Mouse (Mus musculus): ENCODE results near the gene Fen1. TPM values are rescaled to one million over a fixed set of nuclear protein-coding genes. Genes with fewer than 3 reads are reported as not detected.

Fen1 gene
- polyA plus RNA-seq, 1 experiment from 2014 or later = 215 TPM

DNA sequence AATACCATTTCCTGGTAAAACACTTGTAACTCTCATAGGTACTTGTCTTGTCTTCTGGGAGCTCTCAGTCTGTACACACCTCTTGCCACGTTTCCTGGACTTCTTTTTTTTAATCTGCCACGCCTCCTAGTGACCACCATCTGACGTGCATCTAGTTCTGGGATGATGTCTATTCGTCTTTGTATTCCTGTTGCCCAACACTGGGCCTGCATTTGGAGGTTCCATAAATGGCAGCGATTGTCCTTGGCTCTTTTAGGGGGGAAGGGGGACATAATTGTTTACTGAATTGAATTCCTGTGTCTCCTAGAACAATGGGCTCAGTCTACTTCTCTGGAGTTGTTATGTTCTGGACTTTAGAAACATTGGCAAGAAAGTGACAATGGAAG lies 640 bp upstream of the Fen1 start:
- H3K4me2 ChIP-seq = peak overlapping the region; percentile 88
- peak overlapping the region; percentile 95 for H3K4me3 ChIP-seq (ENCODE audit: low read depth, low read length)
- H3K9me3 ChIP-seq (ENCODE audit: control insufficient read depth, low read length) = no peaks in the 10 kb centered on the region
- peaks cover 10% of the 10 kb centered on the region for H3K4me1 ChIP-seq (replicated peaks; ENCODE audit: control insufficient read depth, insufficient read depth, low read length)
- ATAC-seq (replicated peaks; ENCODE audit: low FRiP score) (peak; percentile 34), DNase-seq (ENCODE audit: low spot score) (no peak)
- H3K9ac ChIP-seq (ENCODE audit: low read depth, low read length) = peak overlapping the region; percentile 95
- WGBS = under 1% methylated on average over 5 of the region's 5 CpGs
- no peaks in the 10 kb centered on the region for H3K27me3 ChIP-seq (replicated peaks; ENCODE audit: control insufficient read depth, insufficient read depth, low read length)
- peaks cover 40% of the 10 kb centered on the region for H3K36me3 ChIP-seq (ENCODE audit: control insufficient read depth, insufficient read depth, low read length)
- peak overlapping the region; percentile 94 for H3K27ac ChIP-seq (ENCODE audit: low read depth, low read length)

DNA sequence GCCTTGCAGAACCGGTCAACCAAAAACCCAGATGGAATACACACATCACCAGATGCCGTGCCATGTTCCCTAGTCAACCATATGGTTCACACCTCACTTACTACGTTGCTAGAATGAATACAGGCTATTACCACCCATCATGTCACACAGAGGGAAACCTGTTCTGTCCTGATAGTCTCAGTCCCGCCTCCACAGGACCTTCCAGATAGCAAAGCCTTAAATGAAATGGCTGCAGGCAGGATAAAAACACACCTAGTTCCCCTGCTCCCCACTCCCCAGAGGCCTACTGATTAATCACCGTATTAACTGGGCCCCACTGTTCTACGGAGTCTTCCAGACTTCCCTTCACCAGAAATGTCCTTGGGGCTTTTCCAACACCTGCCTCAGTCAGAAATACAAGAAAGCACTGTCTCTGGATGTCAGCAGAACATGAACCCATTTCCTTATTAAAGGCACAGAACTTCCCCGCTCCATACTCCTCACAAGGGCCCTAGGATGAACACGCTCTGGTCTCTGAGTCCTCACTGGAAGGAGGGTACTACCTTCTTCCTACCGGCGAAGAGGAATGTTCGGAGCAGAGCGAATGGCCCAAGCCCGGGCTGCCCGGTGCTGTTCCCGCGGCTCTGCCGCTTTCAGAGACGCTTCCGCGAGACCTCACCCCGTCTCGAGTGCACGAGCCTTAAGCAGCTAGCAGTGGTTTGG lies 672 bp downstream of the Fen1 start:
- Histone ChIP-seq H3K9me3 (ENCODE audit: control insufficient read depth, low read length) (no peaks in the 10 kb centered on the region), H3K4me1 (replicated peaks; ENCODE audit: control insufficient read depth, insufficient read depth, low read length) (peaks cover 10% of the 10 kb centered on the region), H3K4me2 (peak overlapping the region; percentile 88), H3K27me3 (replicated peaks; ENCODE audit: control insufficient read depth, insufficient read depth, low read length) (no peaks in the 10 kb centered on the region), H3K36me3 (ENCODE audit: control insufficient read depth, insufficient read depth, low read length) (peaks cover 40% of the 10 kb centered on the region), H3K9ac (ENCODE audit: low read depth, low read length) (peak overlapping the region; percentile 95), H3K4me3 (ENCODE audit: low read depth, low read length) (peak overlapping the region; percentile 95), H3K27ac (ENCODE audit: low read depth, low read length) (peak overlapping the region; percentile 94)
- ATAC-seq (replicated peaks; ENCODE audit: low FRiP score) = peak; percentile 80
- DNase-seq (ENCODE audit: low spot score) = no peak
- 1% methylated on average over 23 of the region's 23 CpGs for WGBS

DNA sequence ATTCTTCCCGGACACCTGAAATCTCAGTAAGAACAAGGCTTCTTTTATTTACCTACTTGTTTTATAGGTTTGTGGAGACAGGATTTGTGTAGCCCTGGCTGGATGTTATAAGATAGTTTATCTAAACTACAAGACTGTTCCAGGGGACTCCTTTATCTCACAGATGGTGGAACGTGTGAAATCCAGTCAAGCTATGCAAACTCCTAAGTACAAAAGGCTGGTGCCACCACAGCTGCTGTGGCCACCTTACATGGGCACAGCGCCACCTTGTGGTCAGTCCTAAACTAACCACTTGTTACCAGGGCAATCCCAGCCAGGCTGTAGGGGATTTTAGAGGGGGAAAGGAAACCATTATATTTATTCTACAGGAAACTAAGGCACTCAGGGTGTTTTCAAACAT lies 5.2 kb downstream of the Fen1 start:
- ATAC-seq (replicated peaks; ENCODE audit: low FRiP score) = peak; percentile 36; the same call in 1 of the 2 replicates
- Histone ChIP-seq H3K4me3 (ENCODE audit: low read depth, low read length) (no peak overlapping the region), H3K9ac (ENCODE audit: low read depth, low read length) (no peak overlapping the region), H3K4me2 (no peak overlapping the region), H3K36me3 (ENCODE audit: control insufficient read depth, insufficient read depth, low read length) (peaks cover 46% of the 10 kb centered on the region), H3K9me3 (ENCODE audit: control insufficient read depth, low read length) (no peaks in the 10 kb centered on the region), H3K27me3 (replicated peaks; ENCODE audit: control insufficient read depth, insufficient read depth, low read length) (no peaks in the 10 kb centered on the region), H3K4me1 (replicated peaks; ENCODE audit: control insufficient read depth, insufficient read depth, low read length) (0 out of 2 replicates have a peak, but pooled peaks cover 3% of the 10 kb centered on the region), H3K27ac (ENCODE audit: low read depth, low read length) (no peak overlapping the region)
- no peak for DNase-seq (ENCODE audit: low spot score)
- 27% methylated on average over 3 of the region's 3 CpGs for WGBS

DNA sequence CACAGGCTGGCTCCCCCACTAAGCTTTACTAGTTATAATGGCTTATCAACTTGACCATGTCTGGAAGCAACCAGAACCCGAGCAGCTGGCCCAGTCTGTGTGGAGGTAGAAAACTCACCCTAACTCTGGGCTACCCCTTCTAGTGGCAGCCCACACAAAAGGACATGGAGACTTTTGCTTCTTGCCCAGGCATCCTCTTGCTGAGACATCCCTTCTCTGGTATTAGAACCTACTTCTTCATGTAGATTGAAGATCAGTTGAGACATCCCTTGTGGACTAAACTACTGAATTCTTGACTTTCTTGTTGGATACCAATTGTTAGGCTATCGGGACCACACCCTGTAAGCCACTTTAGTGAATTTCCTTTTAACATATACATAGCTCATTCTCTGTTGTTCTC lies 5.7 kb downstream of the Fen1 start:
- H3K27ac ChIP-seq (ENCODE audit: low read depth, low read length) = no peak overlapping the region

DNA sequence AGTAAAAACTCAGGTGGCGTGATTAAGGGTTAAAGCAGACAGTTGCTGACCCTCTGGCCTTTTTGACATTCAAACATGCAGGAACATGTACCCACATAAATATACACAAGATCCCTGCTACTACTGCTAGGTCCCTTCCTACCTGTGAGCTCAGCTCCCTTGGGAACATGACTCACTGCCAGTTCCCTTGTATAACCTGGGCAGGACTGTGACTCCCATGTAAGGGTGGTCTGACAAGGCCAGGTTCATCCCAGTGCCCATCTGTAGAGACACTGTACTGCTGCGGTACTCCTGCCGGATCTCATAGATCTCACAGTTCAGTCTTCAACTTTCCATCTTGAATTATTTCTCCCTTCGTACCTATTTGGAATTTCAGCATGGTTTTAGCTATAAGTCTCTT lies 6.8 kb downstream of the Fen1 start:
- no peaks in the 10 kb centered on the region for H3K4me1 ChIP-seq (replicated peaks; ENCODE audit: control insufficient read depth, insufficient read depth, low read length)
- whole genome bisulfite sequencing = 86% methylated on average over 4 of the region's 4 CpGs
- H3K4me2 ChIP-seq = no peak overlapping the region
- H3K27ac ChIP-seq (ENCODE audit: low read depth, low read length) = no peak overlapping the region
- DNase-seq (ENCODE audit: low spot score) (no peak), ATAC-seq (replicated peaks; ENCODE audit: low FRiP score) (no peak)
- H3K27me3 ChIP-seq (replicated peaks; ENCODE audit: control insufficient read depth, insufficient read depth, low read length) = no peaks in the 10 kb centered on the region
- H3K9ac ChIP-seq (ENCODE audit: low read depth, low read length) = no peak overlapping the region
- H3K4me3 ChIP-seq (ENCODE audit: low read depth, low read length) = no peak overlapping the region
- no peaks in the 10 kb centered on the region for H3K9me3 ChIP-seq (ENCODE audit: control insufficient read depth, low read length)
- peaks cover 60% of the 10 kb centered on the region for H3K36me3 ChIP-seq (ENCODE audit: control insufficient read depth, insufficient read depth, low read length)

More for the DNA sequence above, 5.7 kb downstream of the Fen1 start:
- no peak overlapping the region for H3K9ac ChIP-seq (ENCODE audit: low read depth, low read length)
- no peak for DNase-seq (ENCODE audit: low spot score)
- 81% methylated on average over 2 of the region's 2 CpGs for WGBS
- H3K4me3 ChIP-seq (ENCODE audit: low read depth, low read length) = no peak overlapping the region
- H3K4me1 ChIP-seq (replicated peaks; ENCODE audit: control insufficient read depth, insufficient read depth, low read length) = 0 out of 2 replicates have a peak, but pooled peaks cover 3% of the 10 kb centered on the region
- no peak for ATAC-seq (replicated peaks; ENCODE audit: low FRiP score)
- H3K27me3 ChIP-seq (replicated peaks; ENCODE audit: control insufficient read depth, insufficient read depth, low read length) = no peaks in the 10 kb centered on the region
- peaks cover 50% of the 10 kb centered on the region for H3K36me3 ChIP-seq (ENCODE audit: control insufficient read depth, insufficient read depth, low read length)
- no peaks in the 10 kb centered on the region for H3K9me3 ChIP-seq (ENCODE audit: control insufficient read depth, low read length)
- no peak overlapping the region for H3K4me2 ChIP-seq

DNA sequence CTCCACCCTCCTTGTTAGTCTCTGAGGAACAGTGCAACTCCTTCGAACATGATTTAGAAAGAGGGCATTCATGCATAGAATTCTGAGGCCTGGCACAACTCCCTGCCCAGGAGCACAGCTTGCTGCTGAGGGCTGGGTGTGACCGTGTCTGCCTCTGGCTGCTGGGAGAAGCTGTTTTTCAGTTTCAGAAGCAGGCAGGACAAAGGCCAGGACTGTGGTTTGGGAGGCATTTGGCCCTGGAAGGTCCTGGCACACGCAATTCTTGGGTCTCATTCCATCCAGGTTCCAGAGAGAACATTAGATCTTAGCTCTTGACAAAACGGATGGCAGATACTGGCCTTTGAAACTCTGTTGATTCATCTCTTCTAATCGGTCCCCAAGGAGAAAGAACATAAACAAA lies 8.7 kb downstream of the Fen1 start:
- Histone ChIP-seq H3K27ac (ENCODE audit: low read depth, low read length) (no peak overlapping the region), H3K4me3 (ENCODE audit: low read depth, low read length) (no peak overlapping the region), H3K9ac (ENCODE audit: low read depth, low read length) (no peak overlapping the region), H3K9me3 (ENCODE audit: control insufficient read depth, low read length) (no peaks in the 10 kb centered on the region), H3K4me1 (replicated peaks; ENCODE audit: control insufficient read depth, insufficient read depth, low read length) (peaks cover 6% of the 10 kb centered on the region), H3K4me2 (no peak overlapping the region), H3K27me3 (replicated peaks; ENCODE audit: control insufficient read depth, insufficient read depth, low read length) (no peaks in the 10 kb centered on the region), H3K36me3 (ENCODE audit: control insufficient read depth, insufficient read depth, low read length) (peaks cover 60% of the 10 kb centered on the region)
- DNase-seq (ENCODE audit: low spot score) = no peak
- no peak for ATAC-seq (replicated peaks; ENCODE audit: low FRiP score)
- WGBS = 80% methylated on average over 5 of the region's 5 CpGs

DNA sequence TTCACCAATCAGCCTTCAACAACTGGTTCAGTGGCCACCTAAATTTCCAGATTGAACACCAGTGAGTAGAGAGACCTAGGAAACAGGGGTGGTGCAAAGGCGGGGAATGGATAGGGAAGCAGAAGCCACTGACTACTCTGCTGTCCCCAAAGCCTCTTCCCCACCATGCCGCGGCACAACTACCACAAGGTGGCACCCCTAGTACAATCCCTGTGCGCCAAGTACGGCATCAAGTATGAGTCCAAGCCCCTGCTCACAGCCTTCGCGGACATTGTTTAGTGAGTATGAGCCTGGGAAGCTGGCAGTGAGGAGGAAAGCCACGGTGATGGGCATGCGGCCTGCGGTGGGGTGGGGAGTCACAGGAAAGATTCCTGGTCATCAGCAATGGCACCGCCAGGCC lies 9.6 kb downstream of the Fen1 start:
- DNase-seq (ENCODE audit: low spot score) (no peak), ATAC-seq (replicated peaks; ENCODE audit: low FRiP score) (no peak)
- no peak overlapping the region for H3K27ac ChIP-seq (ENCODE audit: low read depth, low read length)
- H3K27me3 ChIP-seq (replicated peaks; ENCODE audit: control insufficient read depth, insufficient read depth, low read length) = no peaks in the 10 kb centered on the region
- peaks cover 6% of the 10 kb centered on the region for H3K4me1 ChIP-seq (replicated peaks; ENCODE audit: control insufficient read depth, insufficient read depth, low read length)
- 82% methylated on average over 11 of the region's 11 CpGs for WGBS
- H3K9ac ChIP-seq (ENCODE audit: low read depth, low read length) = no peak overlapping the region
- no peak overlapping the region for H3K4me3 ChIP-seq (ENCODE audit: low read depth, low read length)
- H3K36me3 ChIP-seq (ENCODE audit: control insufficient read depth, insufficient read depth, low read length) = peaks cover 59% of the 10 kb centered on the region
- no peak overlapping the region for H3K4me2 ChIP-seq
- no peaks in the 10 kb centered on the region for H3K9me3 ChIP-seq (ENCODE audit: control insufficient read depth, low read length)

DNA sequence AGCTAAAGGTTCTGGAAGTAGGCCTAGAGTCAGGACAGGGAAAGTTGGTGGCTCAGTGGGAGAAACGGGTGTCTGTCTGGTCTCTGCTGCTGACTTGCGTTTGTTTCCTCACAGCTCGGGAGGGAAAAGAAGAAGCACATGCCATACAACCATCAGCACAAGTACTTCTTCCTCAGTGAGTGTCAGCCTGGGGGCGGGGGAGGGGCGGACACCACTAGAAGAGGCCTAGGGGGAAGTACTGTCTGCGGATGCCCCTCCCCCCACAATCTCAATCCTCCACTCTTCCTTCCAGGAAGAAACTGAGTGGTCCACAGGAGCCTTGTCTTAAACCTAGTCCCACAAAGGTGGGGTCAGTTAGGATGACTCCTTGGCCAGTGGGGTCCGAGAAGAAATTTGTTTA lies 12.6 kb downstream of the Fen1 start:
- Histone ChIP-seq H3K9me3 (ENCODE audit: control insufficient read depth, low read length) (no peaks in the 10 kb centered on the region), H3K4me3 (ENCODE audit: low read depth, low read length) (no peak overlapping the region), H3K36me3 (ENCODE audit: control insufficient read depth, insufficient read depth, low read length) (peaks cover 84% of the 10 kb centered on the region), H3K9ac (ENCODE audit: low read depth, low read length) (no peak overlapping the region), H3K27ac (ENCODE audit: low read depth, low read length) (peak overlapping the region; percentile 28; the same call in 1 of the 2 replicates), H3K4me1 (replicated peaks; ENCODE audit: control insufficient read depth, insufficient read depth, low read length) (peaks cover 6% of the 10 kb centered on the region), H3K27me3 (replicated peaks; ENCODE audit: control insufficient read depth, insufficient read depth, low read length) (no peaks in the 10 kb centered on the region), H3K4me2 (no peak overlapping the region)
- no peak for DNase-seq (ENCODE audit: low spot score)
- ATAC-seq (replicated peaks; ENCODE audit: low FRiP score) = no peak
- 48% methylated on average over 7 of the region's 7 CpGs for WGBS

DNA sequence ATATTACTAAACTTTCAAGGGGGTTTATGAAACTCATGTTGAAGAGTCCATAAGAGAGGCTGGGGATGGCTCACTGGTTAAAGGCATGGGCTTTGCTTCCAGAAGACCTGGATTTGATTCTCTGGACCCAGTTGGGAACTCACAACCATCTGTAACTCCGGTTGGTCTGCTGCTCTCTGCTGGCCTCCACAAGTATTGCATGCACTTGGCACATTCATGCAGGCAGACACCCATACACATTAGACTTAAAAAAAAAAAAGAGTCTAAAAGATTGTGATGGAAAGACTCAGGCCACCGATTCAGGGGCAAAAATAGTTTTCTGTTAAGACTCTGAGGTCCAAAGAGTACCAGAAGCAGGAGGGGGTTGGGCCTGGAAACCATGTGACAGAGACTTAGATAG lies 13.2 kb downstream of the Fen1 start:
- no peak; the same call in 1 of the 2 replicates for ATAC-seq (replicated peaks; ENCODE audit: low FRiP score)
- Histone ChIP-seq H3K4me1 (replicated peaks; ENCODE audit: control insufficient read depth, insufficient read depth, low read length) (peaks cover 6% of the 10 kb centered on the region), H3K27ac (ENCODE audit: low read depth, low read length) (peak overlapping the region; percentile 28; the same call in 1 of the 2 replicates), H3K4me3 (ENCODE audit: low read depth, low read length) (no peak overlapping the region), H3K4me2 (no peak overlapping the region), H3K27me3 (replicated peaks; ENCODE audit: control insufficient read depth, insufficient read depth, low read length) (no peaks in the 10 kb centered on the region), H3K9me3 (ENCODE audit: control insufficient read depth, low read length) (no peaks in the 10 kb centered on the region), H3K36me3 (ENCODE audit: control insufficient read depth, insufficient read depth, low read length) (peaks cover 84% of the 10 kb centered on the region), H3K9ac (ENCODE audit: low read depth, low read length) (no peak overlapping the region)
- 34% methylated on average over 2 of the region's 2 CpGs for WGBS
- peak; percentile 58 for DNase-seq (ENCODE audit: low spot score)

Data from liver, embryonic 11.5 days (tissue).